Mouse (Mus musculus) lung, embryonic 16.5 days (tissue): ENCODE measurements around the gene Pgbd5. TPM values are rescaled to one million over a fixed set of nuclear protein-coding genes. Genes with fewer than 3 reads are reported as not detected.

Experiments
- ATAC-seq: fragments of 200-750 bp; cut with Nextera tagmentation; 2 replicates; pipeline ENCODE4 v1.8.0; 2017; ENCODE audit warnings: low read depth, mild to moderate bottlenecking, moderate library complexity
- H3K27ac ChIP-seq: fragments of 300-500 bp; sonication (generic); 2 replicates; pipeline ENCODE4 v1.5.1; 2014; ENCODE audit warnings: mild to moderate bottlenecking, control low read depth, low read length
- H3K27me3 ChIP-seq: fragments of 300-500 bp; sonication (generic); 2 replicates; pipeline ENCODE4 v1.6.1; 2014; ENCODE audit warnings: low read depth, low read length, mixed read lengths; ENCODE audit not compliant: control insufficient read depth, insufficient read depth
- H3K36me3 ChIP-seq: fragments of 300-500 bp; sonication (generic); 2 replicates; pipeline ENCODE4 v1.6.1; 2014; ENCODE audit warnings: low read length; ENCODE audit not compliant: control insufficient read depth, insufficient read depth
- H3K4me1 ChIP-seq: fragments of 300-500 bp; sonication (generic); replicated peaks from 2 replicates; pipeline ENCODE4 v1.6.1; 2014; ENCODE audit warnings: low read length, mixed read lengths; ENCODE audit not compliant: control insufficient read depth, insufficient read depth
- H3K4me2 ChIP-seq: fragments of 300-500 bp; sonication (generic); 2 replicates; pipeline ENCODE4 v1.6.1; 2014; ENCODE audit warnings: low read depth, low read length, control low read depth
- H3K4me3 ChIP-seq: fragments of 300-500 bp; sonication (generic); 2 replicates; pipeline ENCODE4 v1.5.1; 2014; ENCODE audit warnings: mild to moderate bottlenecking, low read length, control low read depth
- H3K9ac ChIP-seq: fragments of 300-500 bp; sonication (generic); 2 replicates; pipeline ENCODE4 v1.6.1; 2014; ENCODE audit warnings: low read length, control low read depth
- H3K9me3 ChIP-seq: fragments of 300-500 bp; sonication (generic); 2 replicates; pipeline ENCODE4 v1.6.1; 2016; ENCODE audit warnings: low read length; ENCODE audit not compliant: control insufficient read depth
- WGBS: fragments of 180-500 bp; shearing (Covaris S2); extraction: QIAGEN DNeasy Blood & Tissue Kit; methylation state at CpG from one replicate; pipeline ENCODE4 v1.1.7; 2014; 5-methylcytosine and 5-hydroxymethylcytosine counted together
- polyA plus RNA-seq: library from polyadenylated mRNA; unstranded; fragments of >200 nt; fragmentation: Nextera tagmentation; extraction: Ambion mirVana; gene quantifications from 2 replicates; pipeline ENCODE4 v1.2.1, GENCODE M21; 2015

The Pgbd5 gene
- polyA plus RNA-seq = 1.9 and 2.2 TPM in 2 replicates

- H3K4me1 ChIP-seq = no peaks in the 10 kb centered on the region
- WGBS = 77% methylated on average over 6 of the region's 6 CpGs
These were observed at the start of gene Pgbd5 for GRCm38 (mm10) chr8:124439558-124439957. Gene Pgbd5 (minus strand): TSS chr8:124439658.

GRCm38 (mm10) chr8:124483356-124484115, 44.1 kb upstream of the Pgbd5 start:
- H3K36me3 ChIP-seq = no peaks in the 10 kb centered on the region
- H3K27ac ChIP-seq = no peak overlapping the region
- H3K27me3 ChIP-seq = no peaks in the 10 kb centered on the region
- H3K4me3 ChIP-seq = no peak overlapping the region
- H3K9me3 ChIP-seq = no peaks in the 10 kb centered on the region
- WGBS = 66% methylated on average over 7 of the region's 7 CpGs
- no peak for ATAC-seq
- no peak overlapping the region for H3K9ac ChIP-seq
- no peak overlapping the region for H3K4me2 ChIP-seq
- no peaks in the 10 kb centered on the region for H3K4me1 ChIP-seq

More at GRCm38 (mm10) chr8:124439558-124439957, at the start of gene Pgbd5:
- H3K4me2 ChIP-seq = no peak within 1 kb of the TSS
- H3K36me3 ChIP-seq = no peaks in the 10 kb centered on the region
- no peaks in the 10 kb centered on the region for H3K9me3 ChIP-seq
- H3K27ac ChIP-seq = no peak within 1 kb of the TSS
- no peak for ATAC-seq
- no peaks in the 10 kb centered on the region for H3K27me3 ChIP-seq
- no peak within 1 kb of the TSS for H3K4me3 ChIP-seq
- no peak within 1 kb of the TSS for H3K9ac ChIP-seq

DNA sequence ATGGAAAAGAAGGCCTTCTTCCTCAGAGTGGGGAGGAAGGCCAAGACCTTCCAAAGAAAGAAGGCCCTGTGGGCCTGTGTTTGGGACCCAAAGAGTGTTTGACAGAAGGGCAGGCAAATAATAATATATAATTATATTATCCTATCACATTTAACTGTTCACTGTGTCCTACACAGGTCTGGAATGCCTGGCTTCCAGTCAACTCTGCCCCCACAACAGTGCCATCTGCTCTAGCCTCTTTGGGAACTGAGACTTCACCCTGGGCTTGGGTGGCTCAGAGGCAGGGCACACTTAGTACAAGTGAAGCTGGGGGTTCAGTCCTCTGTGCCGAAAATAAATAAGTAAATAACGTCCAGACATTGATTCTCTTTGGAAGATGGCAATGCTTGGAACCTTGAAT, 43.3 kb upstream of the Pgbd5 start:
- H3K4me2 ChIP-seq = no peak overlapping the region
- 79% methylated on average over 2 of the region's 2 CpGs for WGBS
- no peak overlapping the region for H3K9ac ChIP-seq
- no peaks in the 10 kb centered on the region for H3K4me1 ChIP-seq
- ATAC-seq = no peak
- H3K36me3 ChIP-seq = no peaks in the 10 kb centered on the region
- no peak overlapping the region for H3K27ac ChIP-seq
- H3K9me3 ChIP-seq = no peaks in the 10 kb centered on the region
- H3K27me3 ChIP-seq = no peaks in the 10 kb centered on the region
- no peak overlapping the region for H3K4me3 ChIP-seq

DNA sequence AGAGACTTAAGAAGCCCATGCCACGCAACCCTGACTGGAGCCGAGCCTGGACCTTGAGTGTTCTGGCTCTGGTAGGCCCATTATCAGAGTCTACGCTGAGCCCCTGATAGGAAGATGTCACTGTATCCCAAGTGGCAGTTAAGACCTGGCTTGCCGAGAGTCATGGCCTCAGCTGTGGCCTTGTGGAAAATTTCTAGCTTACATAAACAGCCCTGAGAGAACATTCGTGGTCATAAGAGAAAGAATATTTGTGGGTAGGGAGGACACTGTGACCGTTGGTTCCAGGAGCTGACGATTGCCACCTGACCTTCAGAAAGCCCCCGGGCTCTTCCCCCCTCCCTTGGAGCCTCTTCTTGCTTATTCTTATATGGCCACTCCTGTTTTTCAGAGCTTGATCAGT, 40.9 kb upstream of the Pgbd5 start:
- Histone ChIP-seq H3K27me3 (no peaks in the 10 kb centered on the region), H3K4me3 (no peak overlapping the region), H3K27ac (no peak overlapping the region), H3K9me3 (no peaks in the 10 kb centered on the region), H3K36me3 (no peaks in the 10 kb centered on the region), H3K4me2 (no peak overlapping the region), H3K4me1 (no peaks in the 10 kb centered on the region), H3K9ac (no peak overlapping the region)
- ATAC-seq = no peak
- 72% methylated on average over 8 of the region's 8 CpGs for WGBS

DNA sequence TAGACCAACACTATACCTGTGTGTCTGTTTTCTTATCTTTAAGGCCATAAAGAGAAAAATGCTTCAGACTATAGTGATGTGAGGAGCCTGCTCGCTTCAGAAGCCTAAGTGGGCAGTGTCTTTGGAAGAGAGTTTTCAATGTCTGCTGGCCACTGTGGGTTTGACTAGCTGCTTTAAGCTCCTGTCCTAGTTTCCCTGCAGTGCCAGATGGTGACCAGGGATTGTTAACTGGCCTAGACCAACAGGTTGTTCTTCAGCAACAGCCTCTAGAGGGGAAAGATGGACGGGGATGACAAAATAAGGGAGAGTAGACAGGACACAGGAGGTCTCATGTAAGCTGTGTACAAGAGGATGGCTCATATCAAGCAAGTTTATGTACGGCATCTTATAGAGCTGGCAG, 39.8 kb upstream of the Pgbd5 start:
- H3K27me3 ChIP-seq = no peaks in the 10 kb centered on the region
- no peak overlapping the region for H3K4me2 ChIP-seq
- H3K9ac ChIP-seq = no peak overlapping the region
- ATAC-seq = no peak
- H3K4me3 ChIP-seq = no peak overlapping the region
- H3K36me3 ChIP-seq = no peaks in the 10 kb centered on the region
- H3K27ac ChIP-seq = no peak overlapping the region
- WGBS = 70% methylated on average over 3 of the region's 3 CpGs
- H3K4me1 ChIP-seq = no peaks in the 10 kb centered on the region
- no peaks in the 10 kb centered on the region for H3K9me3 ChIP-seq

DNA sequence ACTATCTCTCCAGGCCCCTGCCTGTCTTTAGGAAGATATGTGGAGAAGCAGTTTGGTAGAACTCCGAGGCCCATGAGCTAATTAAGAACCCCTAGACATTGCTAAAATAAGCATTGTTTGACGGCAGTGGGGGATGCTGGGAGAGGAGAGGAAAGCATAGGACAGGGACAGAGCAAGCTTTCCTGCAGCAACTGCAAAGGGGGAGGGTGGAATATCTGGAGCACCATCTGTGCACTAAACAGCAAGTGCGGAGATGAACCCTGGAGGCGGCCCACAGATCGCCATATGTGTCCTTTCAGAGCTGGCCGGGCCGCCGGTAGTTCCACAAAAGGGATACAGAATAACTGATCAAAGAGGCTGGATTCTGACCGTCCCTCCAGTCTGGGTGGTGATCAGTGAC, 37.2 kb upstream of the Pgbd5 start:
- no peak overlapping the region for H3K4me2 ChIP-seq
- ATAC-seq = no peak
- no peaks in the 10 kb centered on the region for H3K36me3 ChIP-seq
- H3K9ac ChIP-seq = no peak overlapping the region
- 57% methylated on average over 9 of the region's 9 CpGs for WGBS
- no peaks in the 10 kb centered on the region for H3K27me3 ChIP-seq
- H3K27ac ChIP-seq = no peak overlapping the region
- H3K4me3 ChIP-seq = no peak overlapping the region
- no peaks in the 10 kb centered on the region for H3K9me3 ChIP-seq
- H3K4me1 ChIP-seq = no peaks in the 10 kb centered on the region

DNA sequence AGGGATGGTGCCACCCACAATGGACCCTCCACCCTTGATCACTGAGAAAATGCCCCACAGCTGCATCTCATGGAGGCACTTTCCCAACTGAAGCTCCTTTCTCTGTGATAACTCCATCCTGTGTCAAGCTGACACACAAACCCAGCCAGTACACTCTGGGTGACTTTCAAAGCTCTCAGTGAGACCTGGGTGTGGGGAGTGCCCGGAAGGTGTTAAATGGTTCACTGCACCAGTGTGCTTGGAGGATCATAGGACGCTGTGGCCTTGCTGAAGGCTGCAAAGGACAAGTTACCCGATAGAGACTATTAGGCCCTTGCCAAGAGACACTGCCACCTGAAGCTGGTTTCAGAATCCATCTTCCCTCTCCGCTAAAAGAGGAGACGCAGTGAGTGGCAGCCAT, 36.2 kb upstream of the Pgbd5 start:
- Histone ChIP-seq H3K36me3 (no peaks in the 10 kb centered on the region), H3K9me3 (no peaks in the 10 kb centered on the region), H3K27ac (no peak overlapping the region), H3K9ac (no peak overlapping the region), H3K4me1 (no peaks in the 10 kb centered on the region), H3K4me3 (no peak overlapping the region), H3K4me2 (no peak overlapping the region), H3K27me3 (no peaks in the 10 kb centered on the region)
- ATAC-seq = no peak
- 82% methylated on average over 5 of the region's 5 CpGs for WGBS

DNA sequence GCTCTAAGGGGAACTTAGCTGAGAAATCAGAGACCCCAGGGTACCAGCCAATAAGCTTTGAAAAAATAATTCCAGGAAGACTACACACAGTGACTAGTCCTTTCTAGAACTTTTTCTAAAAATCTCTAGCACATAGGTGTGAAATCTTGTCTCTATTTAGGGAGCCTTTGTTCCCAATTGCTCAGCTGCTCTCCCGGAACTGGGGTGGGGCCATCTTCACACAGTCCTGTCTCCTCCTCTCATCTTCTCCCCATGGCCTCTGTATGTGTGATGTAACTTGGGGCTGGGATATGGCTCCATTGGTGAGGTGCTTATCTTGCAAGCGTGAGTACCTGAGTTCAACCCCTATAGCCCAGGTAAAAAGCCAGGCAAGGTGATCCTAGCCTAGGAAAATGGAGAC, 25.2 kb upstream of the Pgbd5 start:
- Histone ChIP-seq H3K9ac (no peak overlapping the region), H3K4me2 (no peak overlapping the region), H3K27ac (no peak overlapping the region), H3K36me3 (no peaks in the 10 kb centered on the region), H3K4me3 (no peak overlapping the region), H3K4me1 (no peaks in the 10 kb centered on the region), H3K27me3 (no peaks in the 10 kb centered on the region; the same call in 1 of the 2 replicates), H3K9me3 (no peaks in the 10 kb centered on the region)
- no peak for ATAC-seq
- WGBS = 66% methylated on average over 2 of the region's 2 CpGs

DNA sequence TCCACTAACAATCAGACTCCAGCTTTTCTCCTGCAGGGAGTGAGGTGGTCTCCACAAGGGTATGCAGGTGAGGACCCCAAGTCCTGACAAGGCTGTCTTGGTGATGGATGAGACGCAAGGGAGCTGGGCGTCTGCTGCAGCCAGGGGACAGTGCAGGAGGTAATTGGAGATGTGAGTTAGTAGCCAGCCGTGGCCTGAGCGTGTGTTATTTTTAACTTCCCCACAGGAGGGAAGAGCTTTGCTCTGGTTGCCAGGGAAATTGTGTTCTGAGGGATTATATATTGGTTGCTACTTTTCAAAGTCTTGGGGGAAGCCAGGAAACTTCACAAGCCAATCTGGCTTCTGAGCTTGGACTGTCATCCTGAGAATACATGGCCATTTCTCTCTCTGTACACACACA, 23.7 kb upstream of the Pgbd5 start:
- no peak overlapping the region for H3K27ac ChIP-seq
- no peaks in the 10 kb centered on the region for H3K9me3 ChIP-seq
- H3K27me3 ChIP-seq = no peaks in the 10 kb centered on the region; the same call in 1 of the 2 replicates
- no peak overlapping the region for H3K4me2 ChIP-seq
- H3K4me1 ChIP-seq = no peaks in the 10 kb centered on the region
- no peaks in the 10 kb centered on the region for H3K36me3 ChIP-seq
- 23% methylated on average over 4 of the region's 4 CpGs for WGBS
- no peak for ATAC-seq
- no peak overlapping the region for H3K9ac ChIP-seq
- H3K4me3 ChIP-seq = no peak overlapping the region
